Mouse (Mus musculus): ENCODE results near the gene Fbxo11. TPM values are rescaled to one million over a fixed set of nuclear protein-coding genes. Genes with fewer than 3 reads are reported as not detected.
A peak's percentile ranks its signal among the peaks of the same experiment; 100 is the strongest.

The Fbxo11 gene
- polyA plus RNA-seq, 2 experiments: 29.5 to 63.0 TPM

DNA sequence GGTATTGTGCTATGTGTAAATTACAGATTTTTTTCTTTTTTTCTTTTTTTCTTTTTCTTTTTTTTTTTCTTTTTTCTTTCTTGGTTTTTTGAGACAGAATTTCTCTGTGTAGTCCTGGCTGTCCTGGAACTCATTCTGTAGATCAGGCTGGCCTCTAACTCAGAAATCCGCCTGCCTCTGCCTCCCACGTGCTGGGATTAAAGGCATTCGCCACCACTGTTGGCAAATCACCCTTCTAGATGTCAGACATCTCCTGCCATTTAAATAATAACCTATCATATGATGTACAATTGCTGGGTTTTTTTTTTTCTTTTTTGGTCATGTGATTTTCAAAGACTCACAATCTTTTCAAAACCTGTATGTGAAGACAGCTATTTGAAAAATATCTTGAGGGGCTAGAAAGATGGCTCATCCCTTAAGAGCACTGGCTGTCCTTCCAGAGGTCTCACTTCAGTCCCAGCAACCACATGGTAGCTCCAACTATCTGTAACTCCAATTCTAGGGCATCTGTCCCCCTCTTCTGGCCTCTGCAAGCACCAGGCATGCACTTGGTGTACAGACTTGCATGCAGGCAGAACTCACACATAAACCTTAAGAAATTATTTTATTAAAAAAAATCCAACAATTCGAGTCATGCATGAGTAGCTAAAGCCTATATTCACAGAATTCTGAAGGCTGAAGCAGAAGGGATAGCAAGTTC, 2.3 kb upstream of the Fbxo11 start:
- 82% methylated on average over 4 of the region's 4 CpGs for WGBS
- peak overlapping the region; percentile 80 for H3K4me2 ChIP-seq (replicated peaks; ENCODE audit: low read depth, low read length, severe bottlenecking)

GRCm38 (mm10) chr17:88066799-88067198, 1.7 kb upstream of the Fbxo11 start:
- peak overlapping the region; percentile 95 for H3K4me3 ChIP-seq (replicated peaks; ENCODE audit: low read length)
- no peaks in the 10 kb centered on the region for H3K27me3 ChIP-seq (ENCODE audit: control insufficient read depth, insufficient read depth, low read length)
- no peaks in the 10 kb centered on the region for H3K9me3 ChIP-seq (ENCODE audit: control insufficient read depth, low read length)
- ATAC-seq (ENCODE audit: low FRiP score, low read depth): no peak
- 11% methylated on average over 9 of the region's 9 CpGs for whole genome bisulfite sequencing
- peak overlapping the region; percentile 80 for H3K4me2 ChIP-seq (replicated peaks; ENCODE audit: low read depth, low read length, severe bottlenecking)
- H3K27ac ChIP-seq (replicated peaks; ENCODE audit: low read depth, low read length): peak overlapping the region; percentile 100
- peak overlapping the region; percentile 46 for H3K9ac ChIP-seq (ENCODE audit: low read depth, low read length, severe bottlenecking)
- DNase-seq (ENCODE audit: low spot score): no peak
- H3K4me1 ChIP-seq (ENCODE audit: control insufficient read depth, insufficient read depth, low read length): peaks cover 7% of the 10 kb centered on the region
- no peak for TF ChIP-seq POLR2A (IDR thresholded peaks at IDR 0.05; ENCODE audit: borderline replicate concordance, extremely low read depth, insufficient read depth, insufficient read length)
- no peaks in the 10 kb centered on the region for H3K36me3 ChIP-seq (ENCODE audit: control insufficient read depth, insufficient read depth, low read length)

More for the DNA sequence above, 2.3 kb upstream of the Fbxo11 start:
- H3K36me3 ChIP-seq (ENCODE audit: control insufficient read depth, insufficient read depth, low read length): no peaks in the 10 kb centered on the region
- no peaks in the 10 kb centered on the region for H3K9me3 ChIP-seq (ENCODE audit: control insufficient read depth, low read length)
- ATAC-seq (ENCODE audit: low FRiP score, low read depth) (no peak), DNase-seq (ENCODE audit: low spot score) (no peak)
- H3K9ac ChIP-seq (ENCODE audit: low read depth, low read length, severe bottlenecking): no peak overlapping the region
- H3K4me1 ChIP-seq (ENCODE audit: control insufficient read depth, insufficient read depth, low read length): peaks cover 7% of the 10 kb centered on the region
- TF ChIP-seq POLR2A (IDR thresholded peaks at IDR 0.05; ENCODE audit: borderline replicate concordance, extremely low read depth, insufficient read depth, insufficient read length): no peak
- H3K27ac ChIP-seq (replicated peaks; ENCODE audit: low read depth, low read length): no peak overlapping the region
- H3K27me3 ChIP-seq (ENCODE audit: control insufficient read depth, insufficient read depth, low read length): no peaks in the 10 kb centered on the region
- H3K4me3 ChIP-seq (replicated peaks; ENCODE audit: low read length): peak overlapping the region; percentile 95

DNA sequence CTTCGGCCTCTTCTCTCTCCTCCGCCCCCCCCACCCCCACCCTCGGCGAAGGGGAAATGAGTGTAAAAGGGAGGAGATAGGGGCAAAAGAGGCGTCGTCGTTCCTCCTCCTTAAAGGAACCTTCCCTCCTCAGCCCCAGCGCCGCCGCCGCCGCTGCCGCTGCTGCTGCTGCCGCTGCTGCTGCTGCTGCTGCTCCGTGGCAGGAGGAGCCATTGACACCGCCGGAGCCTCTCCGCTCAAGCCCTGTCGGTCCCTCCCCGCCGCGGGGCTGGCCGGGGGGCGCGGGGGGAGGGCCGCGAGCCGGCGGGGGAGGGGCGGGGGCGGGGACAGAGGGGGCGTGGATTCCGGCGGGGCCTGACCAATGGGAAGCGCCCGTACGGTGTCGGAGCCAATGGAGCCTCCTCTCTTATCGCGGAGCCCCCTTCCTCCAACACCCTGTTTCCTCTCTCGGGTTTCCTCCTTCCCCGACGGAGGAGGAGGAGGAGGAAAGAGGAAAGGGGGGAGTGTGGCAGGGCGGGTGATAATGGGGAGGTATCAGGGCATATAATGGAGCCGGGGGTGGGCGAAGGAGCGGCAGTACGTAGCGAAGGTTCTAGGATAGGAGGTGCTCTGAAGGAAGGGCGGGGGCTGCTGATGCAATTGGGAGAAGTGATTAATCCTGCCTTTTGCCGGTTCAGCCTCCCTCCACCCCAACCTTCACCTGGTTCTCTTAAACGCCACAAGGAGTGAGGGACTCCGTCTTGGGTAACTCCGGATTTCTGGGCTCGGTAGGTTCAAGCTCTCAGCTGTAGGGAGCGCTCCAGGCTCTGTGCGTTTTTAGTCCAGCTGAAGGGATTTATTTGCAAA, 933 bp upstream of the Fbxo11 start:
- TF ChIP-seq POLR2A (IDR thresholded peaks at IDR 0.05; ENCODE audit: borderline replicate concordance, extremely low read depth, insufficient read depth, insufficient read length): peak; percentile 52
- Histone ChIP-seq H3K27me3 (ENCODE audit: control insufficient read depth, insufficient read depth, low read length) (no peaks in the 10 kb centered on the region), H3K9ac (ENCODE audit: low read depth, low read length, severe bottlenecking) (peak overlapping the region; percentile 99), H3K27ac (replicated peaks; ENCODE audit: low read depth, low read length) (peak overlapping the region; percentile 100), H3K4me2 (replicated peaks; ENCODE audit: low read depth, low read length, severe bottlenecking) (peak overlapping the region; percentile 80), H3K4me1 (ENCODE audit: control insufficient read depth, insufficient read depth, low read length) (peaks cover 7% of the 10 kb centered on the region), H3K36me3 (ENCODE audit: control insufficient read depth, insufficient read depth, low read length) (no peaks in the 10 kb centered on the region), H3K9me3 (ENCODE audit: control insufficient read depth, low read length) (no peaks in the 10 kb centered on the region), H3K4me3 (replicated peaks; ENCODE audit: low read length) (peak overlapping the region; percentile 95)
- peak; percentile 96 for ATAC-seq (ENCODE audit: low FRiP score, low read depth)
- peak; percentile 97 for DNase-seq (ENCODE audit: low spot score)
- WGBS: under 1% methylated on average over 18 of the region's 57 CpGs

GRCm38 (mm10) chr17:88064347-88065030, 602 bp downstream of the Fbxo11 start:
- ATAC-seq (ENCODE audit: low FRiP score, low read depth) (peak; percentile 5; the same call in 1 of the 2 replicates), DNase-seq (ENCODE audit: low spot score) (peak; percentile 57)
- Histone ChIP-seq H3K4me1 (ENCODE audit: control insufficient read depth, insufficient read depth, low read length) (peaks cover 7% of the 10 kb centered on the region), H3K4me2 (replicated peaks; ENCODE audit: low read depth, low read length, severe bottlenecking) (peak overlapping the region; percentile 80), H3K4me3 (replicated peaks; ENCODE audit: low read length) (peak overlapping the region; percentile 95), H3K36me3 (ENCODE audit: control insufficient read depth, insufficient read depth, low read length) (no peaks in the 10 kb centered on the region), H3K27me3 (ENCODE audit: control insufficient read depth, insufficient read depth, low read length) (no peaks in the 10 kb centered on the region), H3K27ac (replicated peaks; ENCODE audit: low read depth, low read length) (peak overlapping the region; percentile 100), H3K9me3 (ENCODE audit: control insufficient read depth, low read length) (no peaks in the 10 kb centered on the region), H3K9ac (ENCODE audit: low read depth, low read length, severe bottlenecking) (peak overlapping the region; percentile 99)
- no peak for TF ChIP-seq POLR2A (IDR thresholded peaks at IDR 0.05; ENCODE audit: borderline replicate concordance, extremely low read depth, insufficient read depth, insufficient read length)
- under 1% methylated on average over 13 of the region's 67 CpGs for WGBS

GRCm38 (mm10) chr17:88063980-88064346, 1.1 kb downstream of the Fbxo11 start:
- ATAC-seq (ENCODE audit: low FRiP score, low read depth): no peak

More at GRCm38 (mm10) chr17:88063980-88064346, 1.1 kb downstream of the Fbxo11 start:
- Histone ChIP-seq H3K36me3 (ENCODE audit: control insufficient read depth, insufficient read depth, low read length) (no peaks in the 10 kb centered on the region), H3K27me3 (ENCODE audit: control insufficient read depth, insufficient read depth, low read length) (no peaks in the 10 kb centered on the region), H3K4me2 (replicated peaks; ENCODE audit: low read depth, low read length, severe bottlenecking) (peak overlapping the region; percentile 80), H3K4me3 (replicated peaks; ENCODE audit: low read length) (peak overlapping the region; percentile 95), H3K9me3 (ENCODE audit: control insufficient read depth, low read length) (no peaks in the 10 kb centered on the region), H3K9ac (ENCODE audit: low read depth, low read length, severe bottlenecking) (peak overlapping the region; percentile 99), H3K27ac (replicated peaks; ENCODE audit: low read depth, low read length) (peak overlapping the region; percentile 100), H3K4me1 (ENCODE audit: control insufficient read depth, insufficient read depth, low read length) (peaks cover 7% of the 10 kb centered on the region)
- peak; percentile 65 for DNase-seq (ENCODE audit: low spot score)
- TF ChIP-seq POLR2A (IDR thresholded peaks at IDR 0.05; ENCODE audit: borderline replicate concordance, extremely low read depth, insufficient read depth, insufficient read length): no peak
- under 1% methylated on average over 23 of the region's 23 CpGs for WGBS
